Mouse (Mus musculus) cerebellum, adult 2 months (tissue): ENCODE data around the gene Jagn1.

Source experiments
- CTCF ChIP-seq: fragments of 200-500 bp; IDR thresholded peaks from 2 replicates; pipeline ENCODE4 v1.5.1; 2011; ENCODE audit warnings: low read depth, mild to moderate bottlenecking, control low read depth, low read length, moderate library complexity, borderline replicate concordance; ENCODE audit not compliant: insufficient read depth
- POLR2A ChIP-seq: fragments of 200-500 bp; IDR thresholded peaks from 2 replicates; pipeline ENCODE4 v1.6.1; 2011; ENCODE audit warnings: low read length, control low read depth, borderline replicate concordance; ENCODE audit not compliant: insufficient read depth

GRCm38 (mm10) chr6:113442087-113442441, 305 bp upstream of the Jagn1 start:
- no peak for TF ChIP-seq CTCF
- TF ChIP-seq POLR2A: no peak
